Mouse (Mus musculus): Measurements from ENCODE around the gene Catsperb.
"Not testable (repeated sequence)": the region's sequence is repeated elsewhere in the genome, so short reads cannot be mapped to it uniquely, and the experiment has no call there.

Catsperb gene

DNA sequence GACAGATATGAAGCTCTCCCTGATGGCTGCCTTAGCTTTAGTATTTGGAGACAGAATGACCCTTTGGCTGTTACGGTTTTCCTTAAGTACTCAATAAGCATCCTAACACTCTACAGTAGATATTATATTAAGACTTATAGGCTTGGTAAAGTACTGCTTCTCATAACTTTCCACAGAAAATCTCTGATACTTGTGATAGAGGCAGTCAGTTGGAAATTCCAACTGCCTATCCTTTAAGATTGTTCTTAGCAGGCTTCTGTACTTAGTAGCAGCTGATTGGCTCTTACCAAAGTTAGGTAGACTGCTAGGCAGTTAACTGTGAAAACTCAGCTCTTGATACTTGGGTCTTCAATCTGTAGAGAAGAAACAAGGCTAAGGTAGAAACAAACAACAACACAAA lies at the start of gene Catsperb:
Catsperb (plus strand) TSS at position 301 of the 400 bp plus-strand sequence.
- in situ Hi-C loops (cut with MboI, MseI): loop anchor here (25.0 kb wide), 1 partner anchor 633 kb away; no protein-coding TSS in a partner anchor

DNA sequence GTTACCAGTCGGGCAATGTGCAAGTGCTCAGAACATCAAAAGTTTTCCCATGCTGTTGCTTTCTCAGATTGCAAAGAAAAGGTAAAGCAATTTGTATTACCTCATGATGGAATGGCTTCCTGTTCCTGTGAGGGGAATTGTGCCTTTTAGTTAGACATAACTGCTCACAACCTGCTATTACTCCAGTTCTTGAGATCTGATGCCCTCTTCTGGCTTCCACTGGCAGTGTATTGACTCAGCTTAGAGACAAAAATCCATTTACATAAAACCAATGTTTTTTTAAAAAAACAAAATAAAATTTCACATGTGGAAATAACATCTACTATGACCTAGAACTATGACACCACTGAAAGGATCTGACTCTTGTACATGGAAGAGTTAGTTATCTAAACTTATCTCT lies 43.0 kb upstream of the Catsperb start:
- in situ Hi-C loops (cut with MboI, MseI): not testable (repeated sequence)

DNA sequence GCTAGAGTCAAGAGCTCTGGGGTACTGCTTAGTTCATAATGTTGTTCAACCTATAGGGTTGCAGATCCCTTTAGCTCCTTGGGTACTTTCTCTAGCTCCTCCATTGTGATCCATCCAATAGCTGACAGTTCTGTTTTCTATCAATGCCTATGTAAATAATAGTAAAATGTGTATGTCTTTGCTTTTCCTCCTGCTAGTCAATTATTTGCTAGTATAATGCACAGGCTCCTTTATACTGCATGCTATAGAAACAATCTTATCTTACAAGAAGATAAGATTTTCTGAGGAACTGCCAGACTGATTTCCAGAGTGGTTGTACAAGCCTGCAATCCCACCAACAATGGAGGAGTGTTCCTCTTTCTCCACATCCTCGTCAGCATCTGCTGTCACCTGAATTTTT lies 23.0 kb upstream of the Catsperb start:
- in situ Hi-C loops (cut with MboI, MseI): not testable (repeated sequence)

DNA sequence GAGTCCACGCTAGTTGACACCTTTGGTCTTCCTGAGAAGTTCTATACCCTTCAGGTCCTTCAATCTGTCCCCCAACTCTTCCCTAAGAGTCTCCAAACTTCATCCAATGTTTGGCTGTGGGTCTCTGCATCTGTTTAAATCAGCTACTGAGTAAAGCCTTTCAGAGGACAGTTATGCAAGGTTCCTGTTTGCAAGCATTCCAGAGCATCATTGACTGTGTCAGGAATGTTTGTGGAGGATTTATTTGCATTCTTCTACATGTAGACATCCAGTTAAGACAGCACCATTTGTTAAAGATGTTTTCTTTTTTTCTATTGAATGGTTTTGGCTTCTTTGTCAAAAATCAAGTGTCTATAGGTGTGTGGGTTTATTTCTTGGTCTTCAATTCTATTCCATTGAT lies 21.7 kb downstream of the Catsperb start:
- in situ Hi-C loops (cut with MboI, MseI): no loop called here

DNA sequence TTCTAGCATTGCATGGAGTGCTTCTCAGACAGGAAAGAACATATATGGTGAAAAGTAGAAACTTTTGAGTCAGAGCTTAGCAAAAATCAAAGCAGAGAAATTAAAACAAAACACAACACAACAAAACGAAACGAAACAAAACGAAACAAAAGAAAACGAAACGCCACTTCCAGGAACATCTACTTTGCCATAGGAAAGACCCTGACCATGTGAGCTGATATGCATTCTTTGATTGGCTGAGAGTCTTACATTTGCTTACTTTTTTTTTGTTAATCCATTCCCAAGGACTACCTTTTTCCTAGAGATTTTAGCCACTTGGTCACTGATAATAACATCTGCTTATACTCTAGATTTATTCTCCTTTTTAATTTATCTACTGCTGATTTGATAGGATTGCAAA lies 57.6 kb downstream of the Catsperb start:
- in situ Hi-C loops (cut with MboI, MseI): no loop called here

DNA sequence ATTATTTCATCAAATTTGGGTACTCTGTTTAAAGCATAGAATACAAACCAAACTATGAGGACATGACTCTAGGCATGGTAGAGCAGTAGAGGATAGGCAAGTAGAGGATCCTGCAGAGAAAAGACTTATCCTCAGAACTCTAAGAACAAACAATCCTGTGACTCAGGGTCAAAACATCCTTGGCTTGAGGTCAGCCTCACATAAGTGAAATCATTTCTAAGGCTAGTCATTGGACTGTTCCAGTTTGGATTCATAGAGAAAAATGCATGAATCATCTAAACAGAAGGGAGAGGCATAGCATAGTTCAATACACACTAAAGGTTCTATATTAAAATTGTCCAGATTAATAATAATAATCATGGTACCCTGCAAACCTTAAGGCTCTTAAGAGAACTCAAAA lies 79.1 kb downstream of the Catsperb start:
- in situ Hi-C loops (cut with MboI, MseI): no loop called here

DNA sequence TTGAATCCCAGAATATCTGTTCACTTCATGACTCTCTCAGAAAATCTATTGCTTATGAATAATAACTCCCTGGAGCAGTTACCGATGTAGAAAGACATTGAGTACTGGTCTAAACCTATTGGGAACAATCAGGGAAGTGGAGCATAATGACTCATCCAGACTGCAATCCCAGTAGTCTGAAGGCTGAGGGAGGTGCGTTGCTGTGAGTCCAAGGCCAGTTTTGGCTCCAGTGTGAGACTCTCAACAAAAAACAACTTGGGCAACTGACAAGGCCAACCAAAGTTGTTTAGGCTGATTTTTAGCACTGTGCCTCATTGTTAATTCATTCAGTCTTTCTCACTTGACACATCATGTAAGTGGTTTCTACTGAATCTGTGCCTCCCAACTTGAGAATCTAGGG lies 106.9 kb downstream of the Catsperb start:
- in situ Hi-C loops (cut with MboI, MseI): not testable (repeated sequence)

DNA sequence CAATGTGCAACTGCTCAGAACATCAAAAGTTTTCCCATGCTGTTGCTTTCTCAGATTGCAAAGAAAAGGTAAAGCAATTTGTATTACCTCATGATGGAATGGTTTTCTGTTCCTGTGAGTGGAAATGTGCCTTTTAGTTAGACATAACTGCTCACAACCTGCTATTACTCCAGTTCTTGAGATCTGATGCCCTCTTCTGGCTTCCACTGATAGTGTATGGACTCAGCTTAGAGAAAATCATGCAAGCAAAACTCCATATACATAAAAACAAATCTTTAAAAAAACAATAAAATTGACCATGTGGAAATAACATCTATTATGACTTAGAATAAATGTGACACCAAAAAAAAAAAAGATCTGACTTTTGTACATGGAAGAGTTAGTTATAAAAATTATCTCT lies 202.2 kb downstream of the Catsperb start:
- in situ Hi-C loops (cut with MboI, MseI): not testable (repeated sequence)

DNA sequence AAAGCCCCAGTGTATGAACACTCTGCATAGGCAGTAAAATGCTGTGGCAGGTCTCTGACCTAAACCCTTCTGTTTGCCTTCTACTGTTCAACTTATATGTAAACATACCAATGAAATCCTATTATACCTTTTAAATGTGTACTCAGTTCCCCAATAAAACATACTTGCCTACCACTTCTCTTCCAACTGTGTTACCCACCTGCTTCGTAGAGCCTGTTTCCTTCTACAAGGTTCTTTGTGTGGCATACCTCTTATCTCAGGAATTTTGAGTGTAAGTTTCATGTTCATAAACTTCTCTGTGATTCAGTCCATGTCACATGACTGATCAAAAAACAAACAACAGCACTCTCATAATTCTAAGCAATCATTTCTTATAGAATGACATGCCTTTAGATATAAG lies 228.7 kb downstream of the Catsperb start:
- in situ Hi-C loops (cut with MboI, MseI): no loop called here

DNA sequence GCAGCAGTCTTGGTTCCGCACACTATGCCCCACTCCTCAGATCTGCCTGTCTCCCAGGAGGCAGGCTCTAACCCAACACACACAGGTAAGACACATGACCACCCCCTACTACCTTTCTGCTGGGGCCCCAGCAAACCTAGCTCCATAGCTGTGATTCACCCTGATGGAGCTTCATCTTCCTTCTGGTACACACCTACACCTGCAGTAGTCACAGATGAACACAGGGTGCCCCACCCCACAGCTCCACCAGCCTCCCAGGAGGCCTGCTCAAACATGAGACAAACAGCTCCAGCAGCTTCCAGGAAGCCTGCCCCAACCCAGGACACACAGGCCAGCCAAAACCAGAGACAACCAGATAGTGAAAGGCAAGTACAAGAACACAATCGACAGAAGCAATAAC lies 263.0 kb downstream of the Catsperb start:
- in situ Hi-C loops (cut with MboI, MseI): no loop called here

All from regulatory T cell (primary cell).